Mouse (Mus musculus) embryonic facial prominence, embryonic 15.5 days (tissue): Measurements from ENCODE around the gene Higd1c. TPM values are rescaled to one million over a fixed set of nuclear protein-coding genes. Genes with fewer than 3 reads are reported as not detected.

Experiments used
- ATAC-seq: fragments of 200-750 bp; cut with Nextera tagmentation; 2 replicates; pipeline ENCODE4 v1.8.0; 2017; ENCODE audit warnings: low read depth, moderate TSS enrichment; ENCODE audit not compliant: insufficient number of reproducible peaks, low FRiP score, low TSS enrichment
- H3K27ac ChIP-seq: fragments of 300-500 bp; sonication (generic); replicated peaks from 2 replicates; pipeline ENCODE4 v1.5.1; 2015; ENCODE audit warnings: mild to moderate bottlenecking, inconsistent platforms
- H3K27me3 ChIP-seq: fragments of 300-500 bp; sonication (generic); 2 replicates; pipeline ENCODE4 v1.6.1; 2015; ENCODE audit warnings: inconsistent platforms
- H3K36me3 ChIP-seq: fragments of 300-500 bp; sonication (generic); 2 replicates; pipeline ENCODE4 v1.6.1; 2015; ENCODE audit warnings: mild to moderate bottlenecking, inconsistent platforms
- H3K4me1 ChIP-seq: fragments of 300-500 bp; sonication (generic); 2 replicates; pipeline ENCODE4 v1.6.1; 2015; ENCODE audit warnings: inconsistent platforms
- H3K4me2 ChIP-seq: fragments of 300-500 bp; sonication (generic); replicated peaks from 2 replicates; pipeline ENCODE4 v1.6.1; 2015; ENCODE audit warnings: mild to moderate bottlenecking, inconsistent platforms
- H3K4me3 ChIP-seq: fragments of 300-500 bp; sonication (generic); replicated peaks from 2 replicates; pipeline ENCODE4 v1.5.1; 2015; ENCODE audit warnings: mild to moderate bottlenecking, inconsistent platforms
- H3K9ac ChIP-seq: fragments of 300-500 bp; sonication (generic); 2 replicates; pipeline ENCODE4 v1.6.1; 2015; ENCODE audit warnings: inconsistent platforms
- H3K9me3 ChIP-seq: fragments of 300-500 bp; sonication (generic); replicated peaks from 2 replicates; pipeline ENCODE4 v1.6.1; 2016; ENCODE audit warnings: inconsistent platforms
- WGBS: fragments of 180-500 bp; shearing (Covaris S2); methylation state at CpG from one replicate; pipeline ENCODE4 v1.1.7; 2015; 5-methylcytosine and 5-hydroxymethylcytosine counted together
- polyA plus RNA-seq: library from polyadenylated mRNA; unstranded; fragments of >200 nt; fragmentation: Nextera tagmentation; extraction: Ambion mirVana; gene quantifications from 2 replicates; pipeline ENCODE4 v1.2.1, GENCODE M21; 2015

Higd1c gene
- polyA plus RNA-seq, 1 experiment from 2014 or later = not detected

- Histone ChIP-seq H3K9ac (no peak overlapping the region), H3K4me3 (no peak overlapping the region), H3K36me3 (peaks cover 36% of the 10 kb centered on the region), H3K27me3 (no peaks in the 10 kb centered on the region), H3K4me2 (no peak overlapping the region), H3K4me1 (no peaks in the 10 kb centered on the region), H3K27ac (no peak overlapping the region), H3K9me3 (no peaks in the 10 kb centered on the region)
- WGBS = 92% methylated on average over 7 of the region's 7 CpGs
- ATAC-seq = no peak
Measured at GRCm38 (mm10) chr15:100391599-100391998, 27.3 kb downstream of the Higd1c start.

DNA sequence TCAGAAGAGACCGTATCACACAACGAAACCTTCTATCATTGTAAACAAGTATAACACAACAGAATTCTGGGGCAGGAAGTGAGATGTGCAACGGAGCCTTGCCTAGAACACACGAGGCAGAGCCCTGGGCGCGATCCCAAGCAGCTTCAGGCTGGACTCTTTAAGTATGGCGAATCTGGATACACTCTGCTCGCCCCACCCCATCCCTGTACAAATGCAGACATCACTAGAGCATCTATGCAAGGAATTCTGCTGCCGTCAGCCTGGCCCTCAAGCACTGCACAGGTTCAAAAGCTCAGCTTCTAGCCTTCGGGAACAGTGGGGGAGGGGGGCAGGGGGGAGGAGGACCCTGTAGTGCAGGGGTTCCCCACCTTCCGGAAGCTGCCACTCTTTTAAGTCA is 28.7 kb downstream of the Higd1c start:
- WGBS = 79% methylated on average over 11 of the region's 11 CpGs
- no peak overlapping the region for H3K27ac ChIP-seq
- no peak for ATAC-seq
- no peaks in the 10 kb centered on the region for H3K4me1 ChIP-seq
- no peak overlapping the region for H3K4me2 ChIP-seq
- peaks cover 50% of the 10 kb centered on the region for H3K36me3 ChIP-seq
- no peaks in the 10 kb centered on the region for H3K27me3 ChIP-seq
- no peak overlapping the region for H3K9ac ChIP-seq
- no peak overlapping the region for H3K4me3 ChIP-seq
- H3K9me3 ChIP-seq = no peaks in the 10 kb centered on the region

DNA sequence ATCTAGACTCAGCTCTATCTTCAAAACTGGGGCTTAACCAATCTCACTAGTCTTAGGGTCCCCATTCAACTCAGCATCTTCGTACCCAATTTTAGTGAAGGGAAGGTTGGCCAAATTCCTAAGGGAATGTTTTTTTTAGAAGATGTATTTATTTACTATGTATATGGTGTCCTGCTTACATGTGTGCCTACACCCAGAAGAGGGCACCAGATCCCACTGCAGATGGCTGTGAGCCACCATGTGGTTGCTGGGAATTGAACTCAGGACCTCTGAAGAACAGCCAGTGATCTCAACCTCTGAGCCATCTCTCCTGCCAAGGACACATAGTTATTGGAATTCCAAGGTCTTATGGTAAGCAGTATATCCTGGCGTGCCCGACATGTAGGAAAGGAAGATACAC is 31.2 kb downstream of the Higd1c start:
- peaks cover 74% of the 10 kb centered on the region for H3K36me3 ChIP-seq
- no peak overlapping the region for H3K4me3 ChIP-seq
- no peaks in the 10 kb centered on the region for H3K27me3 ChIP-seq
- H3K4me2 ChIP-seq = no peak overlapping the region
- H3K27ac ChIP-seq = no peak overlapping the region
- H3K4me1 ChIP-seq = no peaks in the 10 kb centered on the region
- no peak for ATAC-seq
- WGBS = 98% methylated on average over 3 of the region's 3 CpGs
- H3K9ac ChIP-seq = no peak overlapping the region
- H3K9me3 ChIP-seq = no peaks in the 10 kb centered on the region

DNA sequence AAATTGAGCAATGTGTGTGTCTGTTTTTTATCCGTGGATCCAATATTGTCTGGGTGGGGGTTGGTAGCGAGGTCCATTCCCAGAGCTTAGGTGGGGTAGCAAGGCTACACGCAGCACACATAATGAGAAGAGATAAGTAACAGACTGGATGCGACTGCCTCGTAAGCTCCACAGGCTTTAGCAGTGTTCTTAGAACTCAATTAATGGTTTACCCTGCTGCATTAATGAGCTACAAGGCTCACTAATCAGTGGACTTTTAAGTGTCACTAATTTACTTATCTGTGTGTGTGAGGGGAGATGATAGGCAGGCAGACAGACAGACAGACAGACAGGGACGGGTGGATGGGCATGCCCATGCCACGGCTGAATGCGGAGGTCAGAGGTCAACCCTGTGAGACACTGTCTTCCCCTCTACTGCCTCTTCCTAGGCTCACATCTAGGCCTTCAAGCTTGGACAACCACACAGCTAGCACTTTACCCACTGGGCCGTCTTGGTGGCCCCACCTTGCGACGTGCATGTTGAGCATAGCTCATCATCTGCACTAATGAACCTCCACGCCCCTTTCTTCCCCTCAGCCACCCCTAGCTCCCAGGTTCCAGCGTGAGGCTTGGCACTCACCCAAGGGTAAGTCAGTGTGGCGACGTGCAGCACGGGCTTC is 36.4 kb downstream of the Higd1c start:
- Histone ChIP-seq H3K27me3 (no peaks in the 10 kb centered on the region), H3K4me3 (no peak overlapping the region), H3K9me3 (no peaks in the 10 kb centered on the region), H3K9ac (no peak overlapping the region), H3K4me2 (no peak overlapping the region), H3K27ac (no peak overlapping the region), H3K36me3 (peaks cover 93% of the 10 kb centered on the region), H3K4me1 (no peaks in the 10 kb centered on the region)
- 85% methylated on average over 16 of the region's 16 CpGs for WGBS
- 0 out of 2 replicates have a peak, but pooled peaks have one; percentile 43 for ATAC-seq

GRCm38 (mm10) chr15:100401811-100402210 is 37.5 kb downstream of the Higd1c start:
- H3K4me2 ChIP-seq = no peak overlapping the region
- H3K9ac ChIP-seq = no peak overlapping the region
- 92% methylated on average over 4 of the region's 4 CpGs for WGBS
- H3K27me3 ChIP-seq = no peaks in the 10 kb centered on the region
- no peak overlapping the region for H3K27ac ChIP-seq
- H3K9me3 ChIP-seq = no peaks in the 10 kb centered on the region
- no peak overlapping the region for H3K4me3 ChIP-seq
- ATAC-seq = no peak
- H3K4me1 ChIP-seq = no peaks in the 10 kb centered on the region
- H3K36me3 ChIP-seq = peaks cover 88% of the 10 kb centered on the region

DNA sequence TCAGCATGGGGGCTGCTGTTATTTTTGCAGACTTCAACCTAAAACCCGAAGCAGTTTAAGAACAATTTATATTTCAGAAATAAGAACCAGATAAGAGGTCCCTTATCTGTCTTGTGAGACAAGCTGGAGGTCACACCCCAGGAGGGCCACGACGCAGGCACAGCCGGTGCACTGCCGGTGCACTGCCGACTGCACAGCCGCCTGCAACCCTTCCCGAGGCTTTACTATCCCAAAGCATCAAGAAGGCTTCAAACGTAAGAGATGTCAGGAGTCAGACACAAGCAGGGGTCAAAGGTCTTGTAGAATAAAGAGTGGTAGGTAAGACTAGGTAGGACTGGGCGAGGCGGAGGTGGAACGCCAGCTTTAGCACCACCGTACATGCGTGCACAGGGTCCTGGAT is 38.0 kb downstream of the Higd1c start:
- H3K27ac ChIP-seq = no peak overlapping the region
- no peak overlapping the region for H3K4me2 ChIP-seq
- H3K9ac ChIP-seq = no peak overlapping the region
- no peaks in the 10 kb centered on the region for H3K4me1 ChIP-seq
- 90% methylated on average over 14 of the region's 14 CpGs for WGBS
- no peak overlapping the region for H3K4me3 ChIP-seq
- H3K9me3 ChIP-seq = no peaks in the 10 kb centered on the region
- H3K27me3 ChIP-seq = no peaks in the 10 kb centered on the region
- ATAC-seq = no peak
- peaks cover 88% of the 10 kb centered on the region for H3K36me3 ChIP-seq

GRCm38 (mm10) chr15:100402798-100403197 is 38.5 kb downstream of the Higd1c start:
- no peak overlapping the region for H3K27ac ChIP-seq
- no peaks in the 10 kb centered on the region for H3K4me1 ChIP-seq
- no peaks in the 10 kb centered on the region for H3K27me3 ChIP-seq
- WGBS = 84% methylated on average over 4 of the region's 4 CpGs
- H3K9ac ChIP-seq = no peak overlapping the region
- H3K36me3 ChIP-seq = peaks cover 86% of the 10 kb centered on the region
- no peak overlapping the region for H3K4me2 ChIP-seq
- no peaks in the 10 kb centered on the region for H3K9me3 ChIP-seq
- H3K4me3 ChIP-seq = no peak overlapping the region
- no peak for ATAC-seq

GRCm38 (mm10) chr15:100403318-100404000 is 39.1 kb downstream of the Higd1c start:
- Histone ChIP-seq H3K9me3 (no peaks in the 10 kb centered on the region), H3K36me3 (peaks cover 86% of the 10 kb centered on the region)
- WGBS = 92% methylated on average over 16 of the region's 16 CpGs

DNA sequence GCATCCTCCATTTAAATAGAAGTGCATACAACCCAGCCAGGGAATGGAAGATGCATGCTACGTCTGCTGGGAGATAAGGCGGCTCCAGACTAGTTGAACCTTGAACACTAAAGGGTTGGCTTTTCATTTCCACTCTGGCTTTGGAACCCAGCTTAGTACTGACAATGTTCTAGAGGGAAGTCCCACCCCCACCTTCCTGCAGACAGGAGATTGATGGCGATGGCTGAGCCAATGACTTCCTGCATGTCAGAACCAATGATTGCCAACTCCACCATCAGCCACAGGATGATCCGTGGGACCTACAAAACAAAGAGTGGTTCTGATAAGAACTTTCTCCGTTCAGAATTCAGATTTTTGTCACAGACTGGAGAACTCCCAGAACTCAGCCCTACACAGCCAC is 41.7 kb downstream of the Higd1c start:
- H3K4me2 ChIP-seq = no peak overlapping the region
- H3K4me3 ChIP-seq = no peak overlapping the region
- peaks cover 72% of the 10 kb centered on the region for H3K36me3 ChIP-seq
- WGBS = 86% methylated on average over 5 of the region's 5 CpGs
- H3K9me3 ChIP-seq = no peaks in the 10 kb centered on the region
- ATAC-seq = no peak
- H3K27me3 ChIP-seq = no peaks in the 10 kb centered on the region
- no peak overlapping the region for H3K9ac ChIP-seq
- H3K4me1 ChIP-seq = 0 out of 2 replicates have a peak, but pooled peaks cover under 1% of the 10 kb centered on the region
- H3K27ac ChIP-seq = no peak overlapping the region

More at GRCm38 (mm10) chr15:100403318-100404000, 39.1 kb downstream of the Higd1c start:
- H3K27ac ChIP-seq = no peak overlapping the region
- no peaks in the 10 kb centered on the region for H3K4me1 ChIP-seq
- H3K9ac ChIP-seq = no peak overlapping the region
- no peak overlapping the region for H3K4me3 ChIP-seq
- no peak overlapping the region for H3K4me2 ChIP-seq
- ATAC-seq = no peak
- H3K27me3 ChIP-seq = no peaks in the 10 kb centered on the region

DNA sequence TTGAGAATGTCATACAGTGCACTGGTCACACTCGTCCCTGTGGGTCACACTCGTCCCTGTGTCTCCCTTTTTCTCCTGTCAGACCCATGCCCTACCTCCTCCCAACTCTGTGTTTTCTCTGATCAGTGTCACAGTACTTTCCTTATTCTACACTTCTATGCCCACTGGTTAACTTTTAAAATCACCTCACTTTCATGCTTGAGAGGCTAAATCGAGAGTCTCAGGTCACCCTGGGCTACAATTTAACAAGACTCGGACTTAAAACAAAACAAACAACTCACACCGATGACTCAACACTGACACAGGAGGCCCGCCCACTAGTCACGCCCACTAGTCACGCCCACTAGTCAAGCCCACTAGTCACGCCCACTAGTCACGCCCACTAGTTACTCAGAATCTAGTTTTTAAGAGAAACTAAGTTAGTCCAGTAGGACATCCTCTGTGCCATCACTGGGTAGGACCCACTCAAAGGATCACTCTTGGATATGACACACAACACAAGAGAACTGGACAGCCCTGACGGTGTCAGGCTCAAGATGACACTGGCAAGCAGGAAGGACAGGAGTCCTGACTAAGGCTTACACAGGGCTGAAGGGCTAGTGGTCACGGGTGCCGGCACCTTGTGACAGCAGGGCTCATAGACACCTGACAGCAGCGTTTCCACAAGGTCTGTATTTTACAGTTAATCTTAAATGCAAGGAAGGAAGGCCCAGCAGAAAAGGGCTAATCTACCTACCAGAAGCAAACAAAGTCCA is 46.8 kb downstream of the Higd1c start:
- H3K4me1 ChIP-seq = peaks cover 4% of the 10 kb centered on the region; the same call in 1 of the 2 replicates
- H3K36me3 ChIP-seq = peaks cover 39% of the 10 kb centered on the region
- H3K4me2 ChIP-seq = no peak overlapping the region; the same call in 1 of the 2 replicates
- H3K4me3 ChIP-seq = no peak overlapping the region
- ATAC-seq = no peak
- no peaks in the 10 kb centered on the region for H3K9me3 ChIP-seq
- no peaks in the 10 kb centered on the region for H3K27me3 ChIP-seq
- no peak overlapping the region for H3K27ac ChIP-seq
- no peak overlapping the region for H3K9ac ChIP-seq
- WGBS = 61% methylated on average over 14 of the region's 14 CpGs

GRCm38 (mm10) chr15:100411731-100412130 is 47.4 kb downstream of the Higd1c start:
- Histone ChIP-seq H3K27me3 (no peaks in the 10 kb centered on the region), H3K9me3 (no peaks in the 10 kb centered on the region), H3K9ac (no peak overlapping the region), H3K4me2 (no peak overlapping the region; the same call in 1 of the 2 replicates), H3K4me1 (peaks cover 11% of the 10 kb centered on the region; the same call in 1 of the 2 replicates), H3K36me3 (peaks cover 38% of the 10 kb centered on the region), H3K27ac (no peak overlapping the region), H3K4me3 (no peak overlapping the region)
- no peak for ATAC-seq
- WGBS = 89% methylated on average over 5 of the region's 5 CpGs
